Mouse (Mus musculus): ENCODE results near the gene Gm9040. TPM values are rescaled to one million over a fixed set of nuclear protein-coding genes. Genes with fewer than 3 reads are reported as not detected.
"Not testable (repeated sequence)": the region's sequence is repeated elsewhere in the genome, so short reads cannot be mapped to it uniquely, and the experiment has no call there.

Gene Gm9040
- polyA plus RNA-seq (2015; fragmentation: Nextera tagmentation; extraction: Ambion mirVana): not detected in 2 replicates

DNA sequence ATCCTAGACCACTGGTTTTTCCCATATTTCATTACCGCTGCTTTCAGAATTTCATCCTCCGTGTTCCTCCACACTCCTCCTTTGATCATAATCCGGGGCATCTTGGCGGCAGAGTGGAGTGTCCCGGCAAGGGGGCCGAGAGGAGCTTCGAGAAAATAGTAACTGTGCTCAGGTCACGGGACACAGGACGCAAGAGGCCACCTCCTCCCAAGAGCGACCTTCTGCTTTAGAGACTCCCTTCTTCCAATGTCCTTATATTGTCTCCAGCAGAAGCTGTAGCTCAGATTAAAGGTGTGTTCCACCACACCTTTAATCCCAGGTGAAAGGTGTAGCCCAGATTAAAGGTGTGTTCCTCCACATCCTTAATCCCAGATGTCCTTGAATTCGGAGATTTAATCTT, at the start of gene Gm9040:
TSS of gene Gm9040 (minus strand) at position 101 of the 400 bp plus-strand sequence.
- H3K9me3 ChIP-seq (replicated peaks; ENCODE audit: control insufficient read depth, low read length, poor library complexity, severe bottlenecking); H3K36me3 ChIP-seq (ENCODE audit: control insufficient read depth, insufficient read depth, low read length); H3K4me1 ChIP-seq (ENCODE audit: control insufficient read depth, insufficient read depth, low read length); H3K4me3 ChIP-seq (ENCODE audit: low read depth, low read length); H3K9ac ChIP-seq (ENCODE audit: low read depth, low read length); ATAC-seq; H3K4me2 ChIP-seq (ENCODE audit: low read length); H3K27me3 ChIP-seq (ENCODE audit: control insufficient read depth, insufficient read depth, low read depth, low read length); H3K27ac ChIP-seq (ENCODE audit: low read length): not testable (repeated sequence)
- WGBS: no CpG with 5 or more reads among the region's 11 CpGs

DNA sequence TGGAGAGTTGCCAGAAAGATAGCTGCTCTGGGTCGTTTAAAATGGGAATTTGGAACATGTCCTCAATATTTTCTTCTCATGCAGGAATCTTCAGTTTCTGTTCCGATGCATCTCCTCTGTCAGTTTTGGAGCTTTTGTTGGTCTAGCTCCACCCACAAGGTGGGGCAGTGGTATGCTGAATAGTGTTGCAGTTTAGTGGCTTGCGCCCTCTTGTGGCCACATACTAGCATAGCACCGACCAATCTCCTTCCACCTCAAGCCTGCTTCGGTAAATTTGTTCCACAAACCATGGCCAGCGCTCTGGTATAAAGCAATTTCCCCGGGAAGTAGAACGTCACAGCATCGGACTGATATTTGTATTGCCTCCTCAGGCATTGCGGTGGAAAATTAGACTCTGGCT, 43.7 kb upstream of the Gm9040 start:
- Histone ChIP-seq H3K27me3 (ENCODE audit: control insufficient read depth, insufficient read depth, low read depth, low read length) (no peaks in the 10 kb centered on the region), H3K36me3 (ENCODE audit: control insufficient read depth, insufficient read depth, low read length) (no peaks in the 10 kb centered on the region), H3K4me1 (ENCODE audit: control insufficient read depth, insufficient read depth, low read length) (0 out of 2 replicates have a peak, but pooled peaks cover 3% of the 10 kb centered on the region), H3K9ac (ENCODE audit: low read depth, low read length) (peak overlapping the region; percentile 49; the same call in 1 of the 2 replicates), H3K4me2 (ENCODE audit: low read length) (peak overlapping the region; percentile 47), H3K9me3 (replicated peaks; ENCODE audit: control insufficient read depth, low read length, poor library complexity, severe bottlenecking) (no peaks in the 10 kb centered on the region; the same call in 1 of the 2 replicates), H3K27ac (ENCODE audit: low read length) (no peak overlapping the region), H3K4me3 (ENCODE audit: low read depth, low read length) (no peak overlapping the region; the same call in 1 of the 2 replicates)
- WGBS: 6% methylated on average over 10 of the region's 10 CpGs
- ATAC-seq: peak; percentile 96

DNA sequence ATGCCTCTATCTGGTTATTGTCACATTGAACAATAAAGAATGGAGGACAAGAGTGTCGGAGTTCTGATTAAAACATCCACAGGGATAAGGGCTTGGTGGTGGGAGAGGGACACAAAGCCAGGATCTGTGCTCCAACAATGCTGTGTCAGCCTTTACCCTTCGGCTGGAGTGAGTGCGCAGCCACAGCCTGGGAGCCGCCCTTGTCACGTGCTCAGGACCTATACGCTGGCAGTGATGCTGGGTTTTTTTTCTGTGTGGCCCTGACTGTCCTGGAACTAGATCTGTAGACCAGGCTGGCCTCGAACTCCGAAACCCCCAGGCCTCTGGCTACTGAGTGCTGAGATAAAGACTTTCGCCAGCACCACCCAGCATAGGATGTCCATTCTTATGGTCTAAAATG, 42.7 kb upstream of the Gm9040 start:
- H3K27me3 ChIP-seq (ENCODE audit: control insufficient read depth, insufficient read depth, low read depth, low read length): no peaks in the 10 kb centered on the region
- no peak overlapping the region for H3K9ac ChIP-seq (ENCODE audit: low read depth, low read length)
- ATAC-seq: no peak
- no peaks in the 10 kb centered on the region; the same call in 1 of the 2 replicates for H3K9me3 ChIP-seq (replicated peaks; ENCODE audit: control insufficient read depth, low read length, poor library complexity, severe bottlenecking)
- 0 out of 2 replicates have a peak, but pooled peaks cover 3% of the 10 kb centered on the region for H3K4me1 ChIP-seq (ENCODE audit: control insufficient read depth, insufficient read depth, low read length)
- no peak overlapping the region for H3K4me3 ChIP-seq (ENCODE audit: low read depth, low read length)
- H3K4me2 ChIP-seq (ENCODE audit: low read length): no peak overlapping the region
- H3K36me3 ChIP-seq (ENCODE audit: control insufficient read depth, insufficient read depth, low read length): no peaks in the 10 kb centered on the region
- WGBS: 83% methylated on average over 9 of the region's 9 CpGs
- no peak overlapping the region for H3K27ac ChIP-seq (ENCODE audit: low read length)

DNA sequence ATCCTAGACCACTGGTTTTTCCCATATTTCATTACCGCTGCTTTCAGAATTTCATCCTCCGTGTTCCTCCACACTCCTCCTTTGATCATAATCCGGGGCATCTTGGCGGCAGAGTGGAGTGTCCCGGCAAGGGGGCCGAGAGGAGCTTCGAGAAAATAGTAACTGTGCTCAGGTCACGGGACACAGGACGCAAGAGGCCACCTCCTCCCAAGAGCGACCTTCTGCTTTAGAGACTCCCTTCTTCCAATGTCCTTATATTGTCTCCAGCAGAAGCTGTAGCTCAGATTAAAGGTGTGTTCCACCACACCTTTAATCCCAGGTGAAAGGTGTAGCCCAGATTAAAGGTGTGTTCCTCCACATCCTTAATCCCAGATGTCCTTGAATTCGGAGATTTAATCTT, 27.2 kb upstream of the Gm9040 start, which contains the start of gene Gm9049:
TSS of gene Gm9049 (minus strand) at position 101 of the 400 bp plus-strand sequence.
- not testable (repeated sequence) for H3K27me3 ChIP-seq (ENCODE audit: control insufficient read depth, insufficient read depth, low read depth, low read length); H3K9me3 ChIP-seq (replicated peaks; ENCODE audit: control insufficient read depth, low read length, poor library complexity, severe bottlenecking); H3K4me2 ChIP-seq (ENCODE audit: low read length); H3K9ac ChIP-seq (ENCODE audit: low read depth, low read length); ATAC-seq; H3K27ac ChIP-seq (ENCODE audit: low read length); H3K4me1 ChIP-seq (ENCODE audit: control insufficient read depth, insufficient read depth, low read length); H3K36me3 ChIP-seq (ENCODE audit: control insufficient read depth, insufficient read depth, low read length); H3K4me3 ChIP-seq (ENCODE audit: low read depth, low read length)
- 60% methylated on average over 1 of the region's 11 CpGs for WGBS

DNA sequence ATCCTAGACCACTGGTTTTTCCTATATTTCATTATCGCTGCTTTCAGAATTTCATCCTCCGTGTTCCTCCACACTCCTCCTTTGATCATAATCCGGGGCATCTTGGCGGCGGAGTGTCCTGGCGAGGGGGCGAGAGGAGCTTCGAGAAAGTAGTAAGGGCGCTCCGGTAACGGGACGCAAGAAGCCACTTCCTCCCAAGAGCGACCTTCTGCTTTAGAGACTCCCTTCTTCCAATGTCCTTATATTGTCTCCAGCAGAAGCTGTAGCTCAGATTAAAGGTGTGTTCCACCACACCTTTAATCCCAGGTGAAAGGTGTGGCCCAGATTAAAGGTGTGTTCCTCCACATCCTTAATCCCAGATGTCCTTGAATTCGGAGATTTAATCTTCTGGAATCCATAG, 21.8 kb upstream of the Gm9040 start, which contains the start of gene Gm9048:
TSS of gene Gm9048 (minus strand) at position 101 of the 400 bp plus-strand sequence.
- not testable (repeated sequence) for H3K27me3 ChIP-seq (ENCODE audit: control insufficient read depth, insufficient read depth, low read depth, low read length); H3K27ac ChIP-seq (ENCODE audit: low read length); H3K4me2 ChIP-seq (ENCODE audit: low read length); H3K9ac ChIP-seq (ENCODE audit: low read depth, low read length); H3K4me3 ChIP-seq (ENCODE audit: low read depth, low read length); H3K9me3 ChIP-seq (replicated peaks; ENCODE audit: control insufficient read depth, low read length, poor library complexity, severe bottlenecking); ATAC-seq; H3K36me3 ChIP-seq (ENCODE audit: control insufficient read depth, insufficient read depth, low read length); H3K4me1 ChIP-seq (ENCODE audit: control insufficient read depth, insufficient read depth, low read length)
- WGBS: no CpG with 5 or more reads among the region's 14 CpGs

DNA sequence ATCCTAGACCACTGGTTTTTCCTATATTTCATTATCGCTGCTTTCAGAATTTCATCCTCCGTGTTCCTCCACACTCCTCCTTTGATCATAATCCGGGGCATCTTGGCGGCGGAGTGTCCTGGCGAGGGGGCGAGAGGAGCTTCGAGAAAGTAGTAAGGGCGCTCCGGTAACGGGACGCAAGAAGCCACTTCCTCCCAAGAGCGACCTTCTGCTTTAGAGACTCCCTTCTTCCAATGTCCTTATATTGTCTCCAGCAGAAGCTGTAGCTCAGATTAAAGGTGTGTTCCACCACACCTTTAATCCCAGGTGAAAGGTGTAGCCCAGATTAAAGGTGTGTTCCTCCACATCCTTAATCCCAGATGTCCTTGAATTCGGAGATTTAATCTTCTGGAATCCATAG, 16.4 kb upstream of the Gm9040 start, which contains the start of gene Gm9046:
TSS of gene Gm9046 (minus strand) at position 101 of the 400 bp plus-strand sequence.
- H3K4me2 ChIP-seq (ENCODE audit: low read length); H3K36me3 ChIP-seq (ENCODE audit: control insufficient read depth, insufficient read depth, low read length); H3K27me3 ChIP-seq (ENCODE audit: control insufficient read depth, insufficient read depth, low read depth, low read length); H3K9me3 ChIP-seq (replicated peaks; ENCODE audit: control insufficient read depth, low read length, poor library complexity, severe bottlenecking); H3K4me1 ChIP-seq (ENCODE audit: control insufficient read depth, insufficient read depth, low read length); H3K9ac ChIP-seq (ENCODE audit: low read depth, low read length); H3K4me3 ChIP-seq (ENCODE audit: low read depth, low read length); H3K27ac ChIP-seq (ENCODE audit: low read length); ATAC-seq: not testable (repeated sequence)
- no CpG with 5 or more reads among the region's 14 CpGs for WGBS

DNA sequence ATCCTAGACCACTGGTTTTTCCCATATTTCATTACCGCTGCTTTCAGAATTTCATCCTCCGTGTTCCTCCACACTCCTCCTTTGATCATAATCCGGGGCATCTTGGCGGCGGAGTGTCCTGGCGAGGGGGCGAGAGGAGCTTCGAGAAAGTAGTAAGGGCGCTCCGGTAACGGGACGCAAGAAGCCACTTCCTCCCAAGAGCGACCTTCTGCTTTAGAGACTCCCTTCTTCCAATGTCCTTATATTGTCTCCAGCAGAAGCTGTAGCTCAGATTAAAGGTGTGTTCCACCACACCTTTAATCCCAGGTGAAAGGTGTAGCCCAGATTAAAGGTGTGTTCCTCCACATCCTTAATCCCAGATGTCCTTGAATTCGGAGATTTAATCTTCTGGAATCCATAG, 11.0 kb upstream of the Gm9040 start, which contains the start of gene Gm9045:
TSS of gene Gm9045 (minus strand) at position 101 of the 400 bp plus-strand sequence.
- not testable (repeated sequence) for H3K4me2 ChIP-seq (ENCODE audit: low read length); H3K9me3 ChIP-seq (replicated peaks; ENCODE audit: control insufficient read depth, low read length, poor library complexity, severe bottlenecking); H3K4me3 ChIP-seq (ENCODE audit: low read depth, low read length); H3K27me3 ChIP-seq (ENCODE audit: control insufficient read depth, insufficient read depth, low read depth, low read length); H3K4me1 ChIP-seq (ENCODE audit: control insufficient read depth, insufficient read depth, low read length); H3K9ac ChIP-seq (ENCODE audit: low read depth, low read length); H3K36me3 ChIP-seq (ENCODE audit: control insufficient read depth, insufficient read depth, low read length); ATAC-seq; H3K27ac ChIP-seq (ENCODE audit: low read length)
- no CpG with 5 or more reads among the region's 14 CpGs for WGBS

DNA sequence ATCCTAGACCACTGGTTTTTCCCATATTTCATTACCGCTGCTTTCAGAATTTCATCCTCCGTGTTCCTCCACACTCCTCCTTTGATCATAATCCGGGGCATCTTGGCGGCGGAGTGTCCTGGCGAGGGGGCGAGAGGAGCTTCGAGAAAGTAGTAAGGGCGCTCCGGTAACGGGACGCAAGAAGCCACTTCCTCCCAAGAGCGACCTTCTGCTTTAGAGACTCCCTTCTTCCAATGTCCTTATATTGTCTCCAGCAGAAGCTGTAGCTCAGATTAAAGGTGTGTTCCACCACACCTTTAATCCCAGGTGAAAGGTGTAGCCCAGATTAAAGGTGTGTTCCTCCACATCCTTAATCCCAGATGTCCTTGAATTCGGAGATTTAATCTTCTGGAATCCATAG, 5.5 kb upstream of the Gm9040 start, which contains the start of gene Gm9044:
TSS of gene Gm9044 (minus strand) at position 101 of the 400 bp plus-strand sequence.
- not testable (repeated sequence) for H3K9me3 ChIP-seq (replicated peaks; ENCODE audit: control insufficient read depth, low read length, poor library complexity, severe bottlenecking); ATAC-seq; H3K36me3 ChIP-seq (ENCODE audit: control insufficient read depth, insufficient read depth, low read length); H3K9ac ChIP-seq (ENCODE audit: low read depth, low read length); H3K4me2 ChIP-seq (ENCODE audit: low read length); H3K4me3 ChIP-seq (ENCODE audit: low read depth, low read length); H3K27ac ChIP-seq (ENCODE audit: low read length); H3K27me3 ChIP-seq (ENCODE audit: control insufficient read depth, insufficient read depth, low read depth, low read length); H3K4me1 ChIP-seq (ENCODE audit: control insufficient read depth, insufficient read depth, low read length)
- no CpG with 5 or more reads among the region's 14 CpGs for WGBS

DNA sequence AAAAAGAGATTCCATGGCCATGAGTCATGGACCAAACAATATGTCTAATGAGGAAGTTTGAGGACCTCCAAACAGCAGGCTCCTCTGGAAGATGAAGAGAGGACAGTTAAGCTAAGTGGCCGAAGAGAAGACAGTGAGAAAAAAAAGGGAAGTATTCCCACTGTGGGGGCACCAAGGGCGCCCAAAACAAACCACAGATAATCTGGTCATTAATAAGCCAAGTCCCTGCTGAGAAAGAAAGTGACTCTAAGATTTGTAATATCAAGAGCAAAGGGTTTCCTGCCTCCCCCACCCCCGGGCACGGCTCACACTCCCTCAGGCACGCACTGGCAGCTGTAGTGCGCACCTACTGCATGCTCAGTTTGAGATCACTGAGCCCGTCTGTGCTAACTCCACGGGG, 7.7 kb downstream of the Gm9040 start:
- H3K27ac ChIP-seq (ENCODE audit: low read length): no peak overlapping the region
- H3K9ac ChIP-seq (ENCODE audit: low read depth, low read length): no peak overlapping the region
- H3K36me3 ChIP-seq (ENCODE audit: control insufficient read depth, insufficient read depth, low read length): no peaks in the 10 kb centered on the region
- no peaks in the 10 kb centered on the region for H3K27me3 ChIP-seq (ENCODE audit: control insufficient read depth, insufficient read depth, low read depth, low read length)
- H3K9me3 ChIP-seq (replicated peaks; ENCODE audit: control insufficient read depth, low read length, poor library complexity, severe bottlenecking): no peaks in the 10 kb centered on the region
- H3K4me3 ChIP-seq (ENCODE audit: low read depth, low read length): no peak overlapping the region
- H3K4me1 ChIP-seq (ENCODE audit: control insufficient read depth, insufficient read depth, low read length): no peaks in the 10 kb centered on the region
- H3K4me2 ChIP-seq (ENCODE audit: low read length): no peak overlapping the region
- no peak for ATAC-seq
- 85% methylated on average over 8 of the region's 8 CpGs for WGBS
